Mouse (Mus musculus) lung, postnatal 0 days (tissue): Measurements from ENCODE around the gene Mex3d. TPM values are rescaled to one million over a fixed set of nuclear protein-coding genes. Genes with fewer than 3 reads are reported as not detected.

Experiments used
- ATAC-seq: fragments of 200-750 bp; cut with Nextera tagmentation; 2 replicates; pipeline ENCODE4 v1.8.0; 2017; ENCODE audit warnings: moderate library complexity
- DNase-seq: peaks from one replicate; pipeline ENCODE4 v3.0.0-alpha.2; 2016; ENCODE audit warnings: low spot score
- H3K27ac ChIP-seq: fragments of 300-500 bp; sonication (generic); 2 replicates; pipeline ENCODE4 v1.5.1; 2014; ENCODE audit warnings: antibody characterized with exemption, mild to moderate bottlenecking, low read length, mixed read lengths
- H3K27me3 ChIP-seq: fragments of 300-500 bp; sonication (generic); replicated peaks from 2 replicates; pipeline ENCODE4 v1.6.1; 2014; ENCODE audit warnings: low read length, mixed read lengths; ENCODE audit not compliant: insufficient read depth
- H3K36me3 ChIP-seq: fragments of 300-500 bp; sonication (generic); 2 replicates; pipeline ENCODE4 v1.6.1; 2014; ENCODE audit warnings: low read length, mixed read lengths; ENCODE audit not compliant: insufficient read depth
- H3K4me1 ChIP-seq: fragments of 300-500 bp; sonication (generic); 2 replicates; pipeline ENCODE4 v1.6.1; 2014; ENCODE audit warnings: antibody characterized with exemption, low read depth, low read length, mixed read lengths; ENCODE audit not compliant: insufficient read depth
- H3K4me2 ChIP-seq: fragments of 300-500 bp; sonication (generic); replicated peaks from 2 replicates; pipeline ENCODE4 v1.6.1; 2014; ENCODE audit warnings: low read depth, mild to moderate bottlenecking, low read length, moderate library complexity, mixed read lengths
- H3K4me3 ChIP-seq: fragments of 300-500 bp; sonication (generic); 2 replicates; pipeline ENCODE4 v1.5.1; 2014; ENCODE audit warnings: low read depth, low read length
- H3K9ac ChIP-seq: fragments of 300-500 bp; sonication (generic); replicated peaks from 2 replicates; pipeline ENCODE4 v1.6.1; 2014; ENCODE audit warnings: low read depth, mild to moderate bottlenecking
- H3K9me3 ChIP-seq: fragments of 300-500 bp; sonication (generic); 2 replicates; pipeline ENCODE4 v1.6.1; 2016; ENCODE audit warnings: low read length, mixed read lengths
- CTCF ChIP-seq: IDR thresholded peaks from 2 replicates; pipeline ENCODE4 v1.5.1; 2016; ENCODE audit warnings: antibody characterized with exemption, mild to moderate bottlenecking
- EP300 ChIP-seq: IDR thresholded peaks from 2 replicates; pipeline ENCODE4 v1.6.1; 2016; ENCODE audit warnings: antibody characterized with exemption, mild to moderate bottlenecking, control low read depth
- WGBS: fragments of 180-500 bp; shearing (Covaris S2); extraction: QIAGEN DNeasy Blood & Tissue Kit; methylation state at CpG from one replicate; pipeline ENCODE4 v1.1.7; 2014; 5-methylcytosine and 5-hydroxymethylcytosine counted together
- polyA plus RNA-seq: library from polyadenylated mRNA; unstranded; fragments of >200 nt; fragmentation: Nextera tagmentation; extraction: Ambion mirVana; gene quantifications from 2 replicates; pipeline ENCODE4 v1.2.1, GENCODE M21; 2015

Gene Mex3d
- polyA plus RNA-seq, 1 experiment from 2014 or later = 6.0 TPM

DNA sequence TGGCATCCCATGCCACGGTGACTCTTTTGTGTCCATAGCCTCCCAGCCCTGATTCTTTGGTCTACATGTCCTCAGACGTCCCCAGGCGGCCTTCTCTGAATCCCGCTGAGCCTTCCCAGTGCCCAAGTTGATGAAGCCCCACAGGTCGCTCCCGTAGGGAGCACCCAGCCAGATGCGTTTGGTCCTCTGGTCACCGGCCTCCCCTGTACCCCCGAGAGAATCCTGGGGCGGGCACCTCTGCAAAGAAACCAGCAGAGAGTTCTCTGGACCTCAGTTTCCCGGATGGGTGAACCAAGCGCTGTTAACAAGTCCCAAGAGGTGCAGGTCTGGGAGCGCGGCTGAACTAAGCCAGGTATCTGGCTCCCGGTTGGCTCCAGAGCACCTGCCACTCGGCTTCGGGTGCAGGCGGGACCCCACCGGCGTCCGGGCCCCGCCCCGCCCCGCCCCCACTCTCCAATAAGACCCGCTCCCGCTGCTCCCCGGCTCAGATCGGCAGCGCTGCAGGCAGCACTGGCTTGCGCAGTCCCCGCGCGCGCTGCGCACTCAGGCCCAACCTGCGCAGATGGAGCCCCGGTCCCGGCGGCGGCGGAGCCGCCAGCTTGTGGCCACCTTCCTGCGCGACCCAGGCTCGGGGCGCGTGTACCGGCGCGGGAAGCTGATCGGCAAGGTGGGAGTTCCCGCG is 31.3 kb downstream of the Mex3d start, which contains the start of gene Plk5:
Gene Plk5, plus strand, starts transcription at position 459 of the 682 bp plus-strand sequence.
- Histone ChIP-seq H3K9ac (no peak within 1 kb of the TSS), H3K27ac (no peak within 1 kb of the TSS), H3K4me2 (peak within 1 kb of the TSS; percentile 19), H3K4me3 (no peak within 1 kb of the TSS; the same call in 1 of the 2 replicates), H3K4me1 (no peaks in the 10 kb centered on the region), H3K27me3 (peaks cover 41% of the 10 kb centered on the region), H3K9me3 (no peaks in the 10 kb centered on the region), H3K36me3 (no peaks in the 10 kb centered on the region)
- WGBS = 3% methylated on average over 45 of the region's 53 CpGs
- ATAC-seq (no peak), DNase-seq (no peak)
- TF ChIP-seq CTCF (no peak), EP300 (no peak)

DNA sequence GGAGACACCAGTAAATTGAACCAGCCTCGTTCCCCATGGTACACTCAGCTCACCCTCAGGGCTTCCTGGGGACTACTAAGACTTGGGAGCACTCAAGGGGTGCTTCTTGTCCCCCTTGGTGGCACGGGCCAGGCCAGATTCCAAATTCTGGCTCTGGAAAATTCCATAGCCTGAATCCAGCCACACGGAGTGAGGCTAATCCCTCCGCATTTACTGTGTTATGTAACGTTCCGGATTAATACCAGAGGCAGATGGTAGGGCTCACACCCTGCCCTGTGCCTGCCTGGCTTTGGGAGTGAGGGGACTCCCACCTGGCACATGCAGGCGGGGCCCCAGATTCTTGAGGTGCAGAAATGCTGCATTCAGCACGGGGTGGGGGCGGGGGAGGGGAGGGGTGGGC is 32.0 kb downstream of the Mex3d start:
- H3K36me3 ChIP-seq = no peaks in the 10 kb centered on the region
- DNase-seq (no peak), ATAC-seq (no peak)
- H3K9ac ChIP-seq = no peak overlapping the region
- no peak overlapping the region for H3K4me2 ChIP-seq
- WGBS = 8% methylated on average over 7 of the region's 9 CpGs
- H3K27me3 ChIP-seq = peaks cover 46% of the 10 kb centered on the region
- no peaks in the 10 kb centered on the region for H3K4me1 ChIP-seq
- no peak overlapping the region for H3K27ac ChIP-seq
- H3K9me3 ChIP-seq = no peaks in the 10 kb centered on the region
- TF ChIP-seq EP300 = no peak
- TF ChIP-seq CTCF = no peak
- H3K4me3 ChIP-seq = no peak overlapping the region

DNA sequence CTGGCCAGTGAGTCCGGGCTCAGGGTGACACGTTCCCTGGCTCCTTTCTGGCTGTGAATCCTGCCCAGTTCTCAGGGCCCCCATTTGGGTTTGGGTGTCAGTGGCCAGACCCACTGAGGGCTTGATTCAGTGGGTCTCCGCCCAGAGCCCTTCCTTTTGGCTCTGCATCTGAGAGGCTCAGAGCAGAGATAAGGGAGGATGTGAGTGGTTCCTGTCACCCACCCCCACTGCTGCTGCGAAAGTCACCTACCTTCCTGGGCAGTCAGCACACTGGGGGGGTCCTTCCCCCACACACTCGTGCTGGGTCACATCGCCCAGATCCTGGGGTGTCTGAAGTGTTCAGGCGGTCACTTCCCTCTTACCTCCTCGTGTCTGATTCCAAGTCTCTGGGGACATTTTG is 34.7 kb downstream of the Mex3d start:
- H3K36me3 ChIP-seq = no peaks in the 10 kb centered on the region
- TF ChIP-seq EP300 (no peak), CTCF (no peak)
- H3K9me3 ChIP-seq = no peaks in the 10 kb centered on the region
- H3K27ac ChIP-seq = no peak overlapping the region
- no peak overlapping the region for H3K4me2 ChIP-seq
- H3K4me3 ChIP-seq = no peak overlapping the region
- H3K9ac ChIP-seq = no peak overlapping the region
- ATAC-seq = no peak
- DNase-seq = no peak
- H3K27me3 ChIP-seq = peaks cover 46% of the 10 kb centered on the region
- peaks cover 5% of the 10 kb centered on the region; the same call in 1 of the 2 replicates for H3K4me1 ChIP-seq
- 38% methylated on average over 8 of the region's 8 CpGs for WGBS

DNA sequence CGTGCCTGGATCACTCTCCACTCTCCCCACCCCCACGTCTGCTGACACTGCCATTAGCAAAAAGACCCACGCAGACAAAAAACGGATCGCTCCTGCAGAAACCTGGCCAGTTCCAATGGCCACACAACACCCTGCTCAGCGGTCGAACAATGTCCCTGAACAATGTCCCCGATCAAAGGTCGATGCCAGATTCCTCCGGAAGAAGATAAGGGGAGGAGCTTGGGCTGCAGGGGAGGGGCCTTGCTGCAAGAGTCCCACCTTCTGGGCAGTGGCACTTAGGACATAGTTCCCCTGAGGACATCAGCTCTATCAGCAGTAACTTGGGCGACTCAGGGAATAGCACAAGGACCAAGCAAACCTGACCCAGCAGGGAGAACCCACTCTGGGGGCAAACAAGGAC is 35.6 kb downstream of the Mex3d start:
- DNase-seq = no peak
- H3K4me2 ChIP-seq = no peak overlapping the region
- H3K9ac ChIP-seq = no peak overlapping the region
- WGBS = 23% methylated on average over 11 of the region's 11 CpGs
- no peak for ATAC-seq
- no peaks in the 10 kb centered on the region for H3K36me3 ChIP-seq
- TF ChIP-seq CTCF (no peak), EP300 (no peak)
- no peaks in the 10 kb centered on the region for H3K9me3 ChIP-seq
- no peak overlapping the region for H3K4me3 ChIP-seq
- H3K4me1 ChIP-seq = peaks cover 6% of the 10 kb centered on the region; the same call in 1 of the 2 replicates
- H3K27ac ChIP-seq = no peak overlapping the region
- H3K27me3 ChIP-seq = peaks cover 42% of the 10 kb centered on the region

DNA sequence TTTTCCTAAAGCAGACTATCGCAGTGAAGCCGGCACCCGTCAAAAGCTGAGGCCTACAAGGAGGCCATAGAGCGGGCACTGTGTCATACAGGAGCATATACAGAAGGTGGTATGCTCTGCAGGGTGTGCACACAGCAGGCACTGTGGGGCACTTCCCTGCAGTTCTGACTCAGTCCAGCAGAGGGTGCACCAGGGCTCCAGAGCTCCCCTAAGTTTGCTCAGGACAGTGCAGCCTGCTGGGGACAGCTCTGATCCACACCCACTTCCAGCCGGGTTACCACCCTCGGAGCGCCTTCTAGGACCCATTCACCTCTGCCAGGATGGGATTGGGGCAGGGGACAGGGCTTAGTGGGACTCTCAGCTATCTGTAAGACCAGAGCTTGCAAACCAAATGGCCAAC is 37.2 kb downstream of the Mex3d start:
- no peak overlapping the region for H3K4me2 ChIP-seq
- no peak overlapping the region for H3K4me3 ChIP-seq
- no peaks in the 10 kb centered on the region for H3K9me3 ChIP-seq
- H3K9ac ChIP-seq = no peak overlapping the region
- H3K4me1 ChIP-seq = peaks cover 6% of the 10 kb centered on the region; the same call in 1 of the 2 replicates
- H3K36me3 ChIP-seq = no peaks in the 10 kb centered on the region
- ATAC-seq (peak; percentile 82), DNase-seq (peak; percentile 87)
- peaks cover 26% of the 10 kb centered on the region for H3K27me3 ChIP-seq
- H3K27ac ChIP-seq = no peak overlapping the region
- 4% methylated on average over 7 of the region's 7 CpGs for WGBS
- TF ChIP-seq EP300 (no peak), CTCF (peak; percentile 97)

DNA sequence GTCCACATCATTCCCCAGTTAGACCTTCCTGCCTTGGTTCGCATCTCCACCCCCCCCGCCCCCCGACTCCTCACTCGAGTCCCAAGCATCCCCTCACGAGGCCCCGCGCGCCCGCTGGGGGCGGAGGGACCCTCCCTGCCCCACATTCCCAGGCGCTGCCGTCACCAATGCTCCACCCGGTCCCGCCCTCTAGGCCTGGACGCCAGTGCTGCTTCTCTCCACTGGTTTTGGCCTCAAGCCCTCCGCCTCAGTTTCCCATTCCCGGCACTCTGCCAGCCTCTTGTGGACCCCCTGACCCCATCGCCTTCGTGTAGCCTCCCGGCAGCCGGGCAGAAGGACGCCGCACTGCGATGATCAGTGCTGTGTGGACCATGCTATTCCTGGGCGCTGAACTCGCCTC is 38.5 kb downstream of the Mex3d start:
- H3K27me3 ChIP-seq = peaks cover 18% of the 10 kb centered on the region
- no peak overlapping the region for H3K9ac ChIP-seq
- H3K4me3 ChIP-seq = no peak overlapping the region; the same call in 1 of the 2 replicates
- H3K4me2 ChIP-seq = 0 out of 2 replicates have a peak overlapping the region, but pooled peaks have one; percentile 63
- no peak overlapping the region for H3K27ac ChIP-seq
- ATAC-seq (no peak), DNase-seq (peak; percentile 24)
- peaks cover 14% of the 10 kb centered on the region; the same call in 1 of the 2 replicates for H3K4me1 ChIP-seq
- WGBS = 14% methylated on average over 24 of the region's 26 CpGs
- TF ChIP-seq CTCF = no peak
- no peak for TF ChIP-seq EP300
- H3K9me3 ChIP-seq = no peaks in the 10 kb centered on the region
- H3K36me3 ChIP-seq = no peaks in the 10 kb centered on the region
